Mouse (Mus musculus) liver, embryonic 14.5 days (tissue): ENCODE results near the gene Acad8. TPM values are rescaled to one million over a fixed set of nuclear protein-coding genes. Genes with fewer than 3 reads are reported as not detected.

Experiments used
- ATAC-seq: fragments of 200-750 bp; cut with Nextera tagmentation; 2 replicates; pipeline ENCODE4 v1.8.0; 2017; ENCODE audit warnings: moderate number of reproducible peaks, mild to moderate bottlenecking, moderate library complexity; ENCODE audit not compliant: insufficient read depth
- DNase-seq, 3 experiments: peaks; one replicate each; pipeline ENCODE4 v3.0.0-alpha.2; 2012 to 2013; ENCODE audit warnings: low read depth in 3 of 3, low spot score in 3 of 3
- H3K27ac ChIP-seq: fragments of 300-500 bp; sonication (generic); 2 replicates; pipeline ENCODE4 v1.5.1; 2014; ENCODE audit warnings: moderate library complexity, mild to moderate bottlenecking, control low read depth, inconsistent platforms
- H3K27me3 ChIP-seq: fragments of 300-500 bp; sonication (generic); 2 replicates; pipeline ENCODE4 v1.6.1; 2014; ENCODE audit warnings: mild to moderate bottlenecking, low read length, moderate library complexity; ENCODE audit not compliant: control insufficient read depth, insufficient read depth
- H3K36me3 ChIP-seq: fragments of 300-500 bp; sonication (generic); replicated peaks from 2 replicates; pipeline ENCODE4 v1.6.1; 2014; ENCODE audit warnings: low read depth; ENCODE audit not compliant: control insufficient read depth, insufficient read depth
- H3K4me1 ChIP-seq, 2 experiments: fragments of 200-500 bp in 1 of 2; fragments of 300-500 bp in 1 of 2; sonication (generic) in 1 of 2; replicated peaks; 2 replicates each; pipeline ENCODE4 v1.6.1; 2012 to 2014; ENCODE audit warnings: antibody characterized with exemption in 1 of 2, inconsistent platforms in 1 of 2, low read length in 1 of 2; ENCODE audit not compliant: control insufficient read depth in 2 of 2, insufficient read depth in 2 of 2
- H3K4me2 ChIP-seq: fragments of 300-500 bp; sonication (generic); 2 replicates; pipeline ENCODE4 v1.6.1; 2014; ENCODE audit warnings: low read depth, mild to moderate bottlenecking, control low read depth, moderate library complexity
- H3K4me3 ChIP-seq, 2 experiments: fragments of 200-500 bp in 1 of 2; fragments of 300-500 bp in 1 of 2; sonication (generic) in 1 of 2; 2 replicates each; pipeline ENCODE4 v1.5.1; 2012 to 2014; ENCODE audit warnings: low read depth in 2 of 2, low read length in 2 of 2, mild to moderate bottlenecking in 2 of 2, control low read depth in 1 of 2, inconsistent platforms in 1 of 2, moderate library complexity in 1 of 2; ENCODE audit not compliant: insufficient read depth in 1 of 2
- H3K9ac ChIP-seq: fragments of 300-500 bp; sonication (generic); replicated peaks from 2 replicates; pipeline ENCODE4 v1.6.1; 2014; ENCODE audit warnings: mild to moderate bottlenecking, control low read depth, moderate library complexity
- H3K9me3 ChIP-seq: fragments of 300-500 bp; sonication (generic); 2 replicates; pipeline ENCODE4 v1.6.1; 2016; ENCODE audit warnings: low read length, mixed read lengths; ENCODE audit not compliant: control insufficient read depth
- CTCF ChIP-seq: IDR thresholded peaks from 2 replicates; pipeline ENCODE4 v1.5.1; 2016; ENCODE audit warnings: antibody characterized with exemption, low read depth, control low read depth
- EP300 ChIP-seq: IDR thresholded peaks from 2 replicates; pipeline ENCODE4 v1.6.1; 2016; ENCODE audit warnings: antibody characterized with exemption, low read depth
- WGBS: fragments of 180-500 bp; shearing (Covaris S2); extraction: QIAGEN DNeasy Blood & Tissue Kit; methylation state at CpG from one replicate; pipeline ENCODE4 v1.1.7; 2014; ENCODE audit not compliant: insufficient replicate concordance; 5-methylcytosine and 5-hydroxymethylcytosine counted together
- polyA plus RNA-seq, 2 experiments: library from polyadenylated mRNA; depleted of rRNA in 1 of 2; stranded (reverse) in 1 of 2; unstranded in 1 of 2; fragments of >200 nt; fragmentation: Nextera tagmentation in 1 of 2; extraction: Ambion mirVana in 1 of 2; gene quantifications; 2 replicates each; pipeline versions ENCODE4 v1.2.1 to v1.2.3; 2012 to 2014

The Acad8 gene
- polyA plus RNA-seq, 2 experiments, result 8.1 to 8.7 TPM

DNA sequence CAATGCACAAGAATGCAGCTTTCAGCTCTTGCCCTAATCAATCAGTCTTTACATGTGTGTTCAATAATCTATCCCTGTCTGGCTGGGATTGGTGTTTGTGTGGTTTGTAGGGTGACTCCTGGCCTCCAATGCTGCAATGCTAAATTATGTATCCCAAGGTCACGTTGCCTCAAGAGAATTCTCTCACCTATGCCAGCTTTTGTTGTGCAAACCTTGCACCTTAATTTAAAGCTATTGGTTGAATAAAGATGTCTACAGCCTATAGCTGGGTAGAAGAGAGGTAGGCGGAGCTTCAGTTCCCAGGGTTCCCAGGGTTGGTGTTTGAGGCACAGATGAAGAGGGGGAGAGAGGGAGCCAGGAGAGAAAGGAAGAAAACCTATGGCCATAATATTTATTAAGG, 1.9 kb downstream of the Acad8 start:
- TF ChIP-seq CTCF (no peak), EP300 (no peak)
- H3K4me3 ChIP-seq, result no peak overlapping the region
- H3K4me1 ChIP-seq, result peaks cover 6 to 18% of the 10 kb centered on the region in 2 experiments
- no peaks in the 10 kb centered on the region for H3K36me3 ChIP-seq
- no peak overlapping the region for H3K4me2 ChIP-seq
- no peak overlapping the region for H3K9ac ChIP-seq
- DNase-seq (no peak), ATAC-seq (no peak)
- H3K9me3 ChIP-seq, result no peaks in the 10 kb centered on the region
- WGBS, result 69% methylated on average over 2 of the region's 2 CpGs
- no peaks in the 10 kb centered on the region for H3K27me3 ChIP-seq
- no peak overlapping the region for H3K27ac ChIP-seq

DNA sequence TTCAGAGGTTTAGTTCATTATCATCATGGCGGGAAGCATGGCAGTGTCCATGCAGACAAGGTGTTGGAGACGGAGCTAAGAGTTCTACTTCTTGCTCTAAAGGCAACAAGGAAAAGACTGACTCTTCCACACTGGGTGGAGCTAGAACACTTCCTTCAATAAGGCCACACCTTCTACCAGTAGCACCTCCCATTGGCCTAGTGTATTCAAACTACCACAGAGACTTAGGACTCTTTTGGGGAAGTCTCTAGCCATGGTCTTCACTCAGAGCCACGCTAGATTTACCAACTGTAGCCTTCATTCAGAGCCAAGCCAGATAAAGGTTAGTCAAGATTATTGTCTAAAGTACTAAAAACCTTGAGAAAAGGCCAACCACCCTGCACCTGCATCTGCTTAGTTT, 2.3 kb downstream of the Acad8 start:
- no peaks in the 10 kb centered on the region for H3K9me3 ChIP-seq
- no peak overlapping the region for H3K4me2 ChIP-seq
- H3K36me3 ChIP-seq, result no peaks in the 10 kb centered on the region
- no peak overlapping the region for H3K9ac ChIP-seq
- peaks cover 6 to 18% of the 10 kb centered on the region in 2 experiments for H3K4me1 ChIP-seq
- DNase-seq, result no peak
- H3K27ac ChIP-seq, result no peak overlapping the region
- ATAC-seq, result no peak
- H3K27me3 ChIP-seq, result no peaks in the 10 kb centered on the region
- TF ChIP-seq EP300, result no peak
- TF ChIP-seq CTCF, result no peak
- no peak overlapping the region for H3K4me3 ChIP-seq
- 56% methylated on average over 3 of the region's 3 CpGs for WGBS

DNA sequence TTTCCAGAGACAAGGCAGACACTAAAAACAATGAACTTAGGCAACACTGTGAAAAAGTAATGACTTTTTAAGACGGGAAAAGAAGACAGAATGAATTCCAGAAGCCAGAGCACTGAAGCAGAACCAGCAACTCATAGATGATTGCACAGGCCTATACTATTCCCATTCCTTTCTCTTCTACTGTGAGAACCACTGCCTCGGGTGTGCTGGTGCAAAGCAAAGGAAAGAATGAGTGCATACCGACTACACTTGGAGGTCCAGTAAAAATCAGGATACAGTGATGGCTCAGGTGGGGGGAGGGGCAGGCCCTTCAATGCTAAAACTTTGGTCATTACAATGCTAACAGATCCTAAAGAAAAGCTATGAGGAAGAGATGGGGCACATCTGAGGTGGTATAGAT, 5.5 kb downstream of the Acad8 start:
- DNase-seq, result no peak
- no peak overlapping the region for H3K4me2 ChIP-seq
- no peak for ATAC-seq
- H3K9ac ChIP-seq, result no peak overlapping the region
- H3K27ac ChIP-seq, result no peak overlapping the region
- 73% methylated on average over 3 of the region's 3 CpGs for WGBS
- H3K36me3 ChIP-seq, result no peaks in the 10 kb centered on the region
- no peak overlapping the region for H3K4me3 ChIP-seq
- no peaks in the 10 kb centered on the region for H3K9me3 ChIP-seq
- no peaks in the 10 kb centered on the region for H3K27me3 ChIP-seq
- TF ChIP-seq EP300 (no peak), CTCF (no peak)
- H3K4me1 ChIP-seq, result peaks cover 0 to 5% of the 10 kb centered on the region in 2 experiments; a peak in 2 of 4 replicates

DNA sequence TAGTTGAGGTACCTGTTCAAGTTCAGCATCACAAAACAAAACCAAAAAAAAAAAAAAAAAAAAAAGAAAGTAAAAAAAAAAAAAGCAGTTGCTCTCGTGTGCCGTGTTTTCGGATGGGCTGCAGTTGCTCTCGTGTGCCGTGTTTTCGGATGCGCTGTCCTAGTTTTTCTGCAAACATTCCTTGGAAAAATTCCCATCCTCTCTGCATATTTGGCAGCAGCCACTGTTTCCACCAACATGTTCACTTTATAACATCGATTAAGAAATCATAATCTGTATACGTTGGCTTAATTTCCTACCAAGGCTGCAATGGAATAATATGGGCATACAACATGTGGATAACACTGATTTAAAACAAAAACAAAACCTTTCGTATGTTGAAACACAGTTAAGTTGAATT, 6.2 kb downstream of the Acad8 start:
- Histone ChIP-seq H3K4me2 (no peak overlapping the region), H3K4me1 (peaks cover 0 to 3% of the 10 kb centered on the region in 2 experiments; a peak in 1 of 4 replicates), H3K36me3 (no peaks in the 10 kb centered on the region), H3K9ac (no peak overlapping the region), H3K27me3 (no peaks in the 10 kb centered on the region), H3K27ac (no peak overlapping the region), H3K4me3 (no peak overlapping the region), H3K9me3 (no peaks in the 10 kb centered on the region)
- 87% methylated on average over 10 of the region's 10 CpGs for WGBS
- ATAC-seq, result no peak
- TF ChIP-seq EP300 (no peak), CTCF (no peak)
- no peak for DNase-seq

DNA sequence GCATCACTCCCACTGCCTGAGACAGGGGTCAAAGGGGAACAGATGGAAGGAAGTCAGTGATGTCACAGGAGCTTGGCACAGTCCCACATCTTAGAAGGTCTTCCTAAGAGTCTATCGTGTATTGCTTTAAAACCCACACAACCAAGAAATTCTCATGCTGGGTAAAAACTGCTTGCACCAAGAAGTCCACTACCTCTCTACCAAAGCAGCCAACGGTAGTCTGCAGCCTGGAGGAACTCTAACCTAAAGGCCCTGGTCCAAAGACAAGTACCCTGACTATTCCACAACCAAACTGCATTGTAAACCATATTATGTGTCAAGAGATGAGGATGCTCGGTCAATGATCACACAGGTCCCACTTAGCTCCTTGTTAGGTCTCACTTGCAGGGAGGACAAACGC, 9.2 kb downstream of the Acad8 start:
- no peaks in the 10 kb centered on the region for H3K36me3 ChIP-seq
- no peak overlapping the region for H3K27ac ChIP-seq
- no peak for ATAC-seq
- WGBS, result 72% methylated on average over 4 of the region's 4 CpGs
- no peaks in the 10 kb centered on the region for H3K27me3 ChIP-seq
- no peak for DNase-seq
- H3K9ac ChIP-seq, result no peak overlapping the region
- H3K4me3 ChIP-seq, result no peak overlapping the region
- H3K4me2 ChIP-seq, result no peak overlapping the region
- no peak for TF ChIP-seq CTCF
- TF ChIP-seq EP300, result no peak
- no peaks in the 10 kb centered on the region for H3K4me1 ChIP-seq
- no peaks in the 10 kb centered on the region for H3K9me3 ChIP-seq
